Comparison of ENCODE assay signal across 15 mouse cellular contexts in genomic region chr4:107523607-107524151, GRCm38 (mm10).
DNase-seq lines count a peak whose midpoint lies in the region; ATAC-seq and TF ChIP-seq lines count a peak whose summit lies in the region.
"Had no signal": no experiment of that assay in that cellular context is flagged by ENCODE, and none has a peak within 500 bp of the region (broad histone marks: within the 10 kb centered on the region; RNA-seq: fewer than 3 reads in every experiment).

No protein-coding gene starts in this region.

- H3K36me3 ChIP-seq in kidney, postnatal 0 days (ENCODE audit: insufficient read depth, low read length), result no peaks in the 10 kb centered on the region
- H3K36me3 ChIP-seq in liver, embryonic 12.5 days, result no peaks in the 10 kb centered on the region
- H3K36me3 ChIP-seq: heart, embryonic 13.5 days had no signal

- no peaks in the 10 kb centered on the region for H3K27me3 ChIP-seq in kidney, postnatal 0 days (ENCODE audit: insufficient read depth, low read length)
- H3K27me3 ChIP-seq in liver, embryonic 12.5 days (replicated peaks), result 0 out of 2 replicates have a peak, but pooled peaks cover 7% of the 10 kb centered on the region
- H3K27me3 ChIP-seq: heart, embryonic 13.5 days had no signal

- ATAC-seq in kidney, postnatal 0 days (replicated peaks; ENCODE audit: low FRiP score, low read depth), result peak; percentile 75
- ATAC-seq in liver, embryonic 12.5 days, result no peak
- ATAC-seq: forebrain, embryonic 16.5 days; liver, postnatal 0 days had no signal

- H3K4me2 ChIP-seq in kidney, postnatal 0 days (ENCODE audit: low read length), result no peak overlapping the region
- no peak overlapping the region for H3K4me2 ChIP-seq in liver, embryonic 12.5 days
- H3K4me2 ChIP-seq: heart, embryonic 13.5 days had no signal

- peak; percentile 21 for DNase-seq in adrenal gland, postnatal 14 days
- DNase-seq in adrenal gland, postnatal 10 days, result no peak
- peak; percentile 32 for DNase-seq in testis, postnatal 10 days (ENCODE audit: low spot score)
- DNase-seq in testis, postnatal 14 days (ENCODE audit: low spot score), result no peak
- peak; percentile 50 for DNase-seq in kidney, postnatal 0 days (ENCODE audit: low spot score)
- DNase-seq in mesoderm, embryonic 11.5 days (ENCODE audit: low read depth, low spot score), result peak; percentile 45
- no peak for DNase-seq in cerebellum, adult 11 months
- DNase-seq: adrenal gland, postnatal 25 days; gastrocnemius, postnatal 10 days; left cerebral cortex, postnatal 4 days; liver, postnatal 0 days; retina, postnatal 1 day had no signal

- H3K9me3 ChIP-seq in kidney, postnatal 0 days (replicated peaks; ENCODE audit: low read length), result no peaks in the 10 kb centered on the region
- no peaks in the 10 kb centered on the region for H3K9me3 ChIP-seq in liver, embryonic 12.5 days (replicated peaks)
- H3K9me3 ChIP-seq: heart, embryonic 13.5 days had no signal

- H3K27ac ChIP-seq in kidney, postnatal 0 days, result no peak overlapping the region
- H3K27ac ChIP-seq in liver, embryonic 12.5 days, result no peak overlapping the region
- H3K27ac ChIP-seq: heart, embryonic 13.5 days had no signal

- no peak for TF ChIP-seq CTCF in kidney, postnatal 0 days (IDR thresholded peaks at IDR 0.05; ENCODE audit: low read depth)

- no peak overlapping the region for H3K4me3 ChIP-seq in kidney, postnatal 0 days (replicated peaks; ENCODE audit: low read depth, low read length)
- H3K4me3 ChIP-seq in liver, embryonic 12.5 days, result no peak overlapping the region
- H3K4me3 ChIP-seq: heart, embryonic 13.5 days had no signal

- H3K4me1 ChIP-seq in kidney, postnatal 0 days (replicated peaks; ENCODE audit: insufficient read depth, low read length), result 0 out of 2 replicates have a peak, but pooled peaks cover 8% of the 10 kb centered on the region
- H3K4me1 ChIP-seq in liver, embryonic 12.5 days, result no peaks in the 10 kb centered on the region

- 16% methylated on average over 11 of the region's 11 CpGs for WGBS in kidney, postnatal 0 days
- WGBS in liver, embryonic 12.5 days (ENCODE audit: insufficient replicate concordance), result 65% methylated on average over 11 of the region's 11 CpGs

- H3K9ac ChIP-seq in kidney, postnatal 0 days (ENCODE audit: low read depth, low read length), result no peak overlapping the region
- H3K9ac ChIP-seq in liver, embryonic 12.5 days, result no peak overlapping the region
- H3K9ac ChIP-seq: heart, embryonic 13.5 days; liver, postnatal 0 days had no signal

Comparison
In these comparisons a context has a peak if more than half of its experiments do, and no peak if none do; other contexts are left out.
1. DNase-seq: peak in adrenal gland, postnatal 14 days (single experiment), testis, postnatal 10 days (single experiment), kidney, postnatal 0 days (single experiment) and mesoderm, embryonic 11.5 days (single experiment); none in adrenal gland, postnatal 10 days (single experiment), testis, postnatal 14 days (single experiment) and cerebellum, adult 11 months (single experiment).